Mouse (Mus musculus): ENCODE measurements around the gene Cryge.
"Not testable (repeated sequence)": the region's sequence is repeated elsewhere in the genome, so short reads cannot be mapped to it uniquely, and the experiment has no call there.

Gene Cryge

GRCm38 (mm10) chr1:65050952-65051351 lies at the start of gene Cryge:
Gene Cryge, minus strand, starts transcription at chr1:65051149.
- DNase-seq (ENCODE audit: low spot score in 2 of 2): not testable (repeated sequence)

GRCm38 (mm10) chr1:65096953-65097352 lies 46.0 kb upstream of the Cryge start:
- no peak for DNase-seq (ENCODE audit: low spot score in 2 of 2)

GRCm38 (mm10) chr1:65091566-65091965 lies 40.6 kb upstream of the Cryge start:
- no peak for DNase-seq (ENCODE audit: low spot score in 2 of 2)

GRCm38 (mm10) chr1:65090370-65090769 lies 39.4 kb upstream of the Cryge start:
- DNase-seq (ENCODE audit: low spot score in 2 of 2): no peak

GRCm38 (mm10) chr1:65088567-65089356 lies 37.8 kb upstream of the Cryge start:
- no peak for DNase-seq (ENCODE audit: low spot score in 2 of 2)

GRCm38 (mm10) chr1:65082188-65082587 lies 31.2 kb upstream of the Cryge start, which contains the start of gene Crygb:
Gene Crygb, minus strand, starts transcription at chr1:65082288.
- no peak for DNase-seq (ENCODE audit: low spot score in 2 of 2)

- DNase-seq (ENCODE audit: low spot score in 2 of 2): no peak
Measured at GRCm38 (mm10) chr1:65075607-65076006, 24.7 kb upstream of the Cryge start.

GRCm38 (mm10) chr1:65073589-65073988 lies 22.6 kb upstream of the Cryge start, which contains the start of gene Crygc:
Gene Crygc, minus strand, starts transcription at chr1:65073689.
- no peak for DNase-seq (ENCODE audit: low spot score in 2 of 2)

- DNase-seq (ENCODE audit: low spot score in 2 of 2): no peak
Measured at GRCm38 (mm10) chr1:65067842-65068241, 16.9 kb upstream of the Cryge start.

- DNase-seq (ENCODE audit: low spot score in 2 of 2): no peak
Measured at GRCm38 (mm10) chr1:65064201-65064600, 13.3 kb upstream of the Cryge start.

GRCm38 (mm10) chr1:65063352-65063751 lies 12.4 kb upstream of the Cryge start, which contains the start of gene Crygd:
Gene Crygd, minus strand, starts transcription at chr1:65063452.
- DNase-seq (ENCODE audit: low spot score in 2 of 2): no peak

GRCm38 (mm10) chr1:65052140-65052539 lies 1.2 kb upstream of the Cryge start:
- DNase-seq (ENCODE audit: low spot score in 2 of 2): no peak

GRCm38 (mm10) chr1:65051696-65052095 lies 747 bp upstream of the Cryge start:
- no peak for DNase-seq (ENCODE audit: low spot score in 2 of 2)

GRCm38 (mm10) chr1:65048781-65049180 lies 2.2 kb downstream of the Cryge start:
- no peak for DNase-seq (ENCODE audit: low spot score in 2 of 2)

- no peak for DNase-seq (ENCODE audit: low spot score in 2 of 2)
Measured at GRCm38 (mm10) chr1:65046401-65047109, 4.4 kb downstream of the Cryge start.

- no peak for DNase-seq (ENCODE audit: low spot score in 2 of 2)
Measured at GRCm38 (mm10) chr1:65043433-65043832, 7.5 kb downstream of the Cryge start.

- DNase-seq (ENCODE audit: low spot score in 2 of 2): no peak
Measured at GRCm38 (mm10) chr1:65041837-65042236, 9.1 kb downstream of the Cryge start.

GRCm38 (mm10) chr1:65040806-65041205 lies 10.1 kb downstream of the Cryge start:
- DNase-seq (ENCODE audit: low spot score in 2 of 2): no peak

- no peak for DNase-seq (ENCODE audit: low spot score in 2 of 2)
Measured at GRCm38 (mm10) chr1:65039679-65040078, 11.3 kb downstream of the Cryge start.

- DNase-seq (ENCODE audit: low spot score in 2 of 2): no peak
Measured at GRCm38 (mm10) chr1:65037542-65037941, 13.4 kb downstream of the Cryge start.

- DNase-seq (ENCODE audit: low spot score in 2 of 2): no peak
Measured at GRCm38 (mm10) chr1:65035513-65035912, 15.4 kb downstream of the Cryge start.

- DNase-seq (ENCODE audit: low spot score in 2 of 2): no peak
Measured at GRCm38 (mm10) chr1:65032641-65033040, 18.3 kb downstream of the Cryge start, which contains the start of gene Akr1cl. Gene Akr1cl, minus strand, starts transcription at chr1:65032759.

- no peak for DNase-seq (ENCODE audit: low spot score in 2 of 2)
Measured at GRCm38 (mm10) chr1:65028206-65028605, 22.7 kb downstream of the Cryge start.
